Mouse (Mus musculus): ENCODE data around the gene Tango6.

GRCm38 (mm10) chr8:106836525-106836924, 153.7 kb downstream of the Tango6 start:
- no peak for TF ChIP-seq POLR2A (IDR thresholded peaks at IDR 0.05; ENCODE audit: insufficient read depth, low read length)
- no peak for TF ChIP-seq CTCF (IDR thresholded peaks at IDR 0.05; ENCODE audit: low read depth, low read length)
- TF ChIP-seq EP300 (IDR thresholded peaks at IDR 0.05; ENCODE audit: insufficient read depth, low read depth, low read length): no peak
